Mouse (Mus musculus): ENCODE data around the gene Hnf1a.
"Not testable (repeated sequence)": the region's sequence is repeated elsewhere in the genome, so short reads cannot be mapped to it uniquely, and the experiment has no call there.

Gene Hnf1a

DNA sequence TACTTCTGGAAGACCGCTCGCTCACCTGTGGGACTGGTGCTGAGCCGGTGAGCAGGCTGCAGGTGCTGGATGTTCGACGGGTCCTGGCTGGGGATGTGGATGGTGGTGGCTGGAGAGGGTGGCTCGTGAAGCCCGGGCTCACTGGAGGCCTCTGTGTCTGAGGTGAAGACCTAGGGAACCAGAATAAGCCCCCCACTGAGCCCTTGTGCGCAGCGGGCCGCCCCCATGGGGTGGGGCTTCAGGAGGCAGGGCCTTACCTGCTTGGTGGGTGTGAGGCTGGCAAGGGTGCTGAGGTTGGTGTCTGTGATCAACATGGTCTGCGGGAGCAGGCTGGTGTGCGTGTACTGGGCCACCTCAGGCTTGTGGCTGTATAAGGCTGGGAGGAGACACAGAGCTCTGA, 20.2 kb downstream of the Hnf1a start:
- in situ Hi-C loops (cut with MboI; ENCODE audit: unreplicated experiment in 2 of 2), result loop anchor here in 1 of 2 experiments (25.0 kb wide), 1 partner anchor 512 kb away; the partner anchor contains the start of gene Pla2g1b

DNA sequence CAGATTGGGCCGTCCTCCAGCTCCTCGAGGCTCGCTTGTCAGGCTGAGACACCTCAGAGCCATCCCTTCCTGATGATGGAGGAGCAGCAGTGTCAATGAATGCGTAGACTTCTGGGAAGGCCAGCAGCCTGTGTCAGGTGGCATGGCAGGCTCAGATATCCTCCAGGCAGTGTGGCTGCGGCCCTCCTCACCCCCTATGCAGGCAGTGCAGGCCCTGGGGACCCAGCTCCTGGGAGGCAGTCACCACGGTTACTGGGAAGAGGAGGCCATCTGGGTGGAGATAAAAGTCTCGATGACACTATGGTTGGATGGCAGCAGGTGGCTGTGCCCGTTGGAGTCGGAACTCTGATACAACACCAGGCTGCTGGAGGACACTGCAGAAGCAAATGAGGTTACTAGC, 21.1 kb downstream of the Hnf1a start:
- in situ Hi-C loops (cut with MboI; ENCODE audit: unreplicated experiment in 2 of 2), result loop anchor here in 1 of 2 experiments (25.0 kb wide), 1 partner anchor 512 kb away; the partner anchor contains the start of gene Pla2g1b

DNA sequence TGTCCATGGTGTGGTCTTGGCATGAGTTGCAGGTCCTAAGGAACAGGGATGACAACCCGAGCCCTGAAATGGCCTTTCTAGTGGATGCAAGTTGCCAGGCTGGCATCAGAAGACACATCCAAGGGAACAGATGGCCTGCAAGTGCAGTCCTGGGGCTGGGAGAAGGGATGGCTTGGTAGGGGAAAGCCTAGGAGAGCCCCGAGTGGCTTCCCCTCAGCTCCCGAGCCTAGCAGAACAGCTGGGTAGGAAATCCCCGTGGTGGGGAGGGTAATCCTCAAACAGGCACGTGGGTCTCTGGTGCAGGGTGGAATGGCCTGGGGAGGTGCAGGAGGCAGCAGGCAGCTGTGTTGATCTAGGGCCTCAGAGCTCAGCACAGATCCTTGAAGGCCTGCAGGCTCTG, 21.6 kb downstream of the Hnf1a start:
- in situ Hi-C loops (cut with MboI; ENCODE audit: unreplicated experiment in 2 of 2), result no loop called here

DNA sequence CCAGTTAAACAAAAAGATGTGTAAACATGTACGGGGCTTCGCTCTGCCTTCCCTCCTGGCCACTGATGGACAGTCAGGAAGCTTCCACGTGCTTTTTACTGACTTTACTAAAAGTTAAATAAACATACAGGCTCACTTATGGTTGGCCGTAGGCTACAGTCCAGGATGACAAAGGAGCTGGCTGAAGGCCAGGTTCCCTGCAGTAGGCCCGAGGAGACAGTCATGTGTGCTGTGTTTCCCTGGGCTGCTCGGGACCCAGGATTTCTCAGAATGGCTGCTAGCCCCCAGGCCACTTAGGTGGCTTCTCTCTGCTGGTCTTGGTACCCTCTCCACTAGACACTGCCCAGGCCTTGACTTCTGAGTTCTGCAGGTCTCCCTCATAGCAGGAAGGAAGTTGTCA, 22.0 kb downstream of the Hnf1a start:
- in situ Hi-C loops (cut with MboI; ENCODE audit: unreplicated experiment in 2 of 2), result no loop called here

DNA sequence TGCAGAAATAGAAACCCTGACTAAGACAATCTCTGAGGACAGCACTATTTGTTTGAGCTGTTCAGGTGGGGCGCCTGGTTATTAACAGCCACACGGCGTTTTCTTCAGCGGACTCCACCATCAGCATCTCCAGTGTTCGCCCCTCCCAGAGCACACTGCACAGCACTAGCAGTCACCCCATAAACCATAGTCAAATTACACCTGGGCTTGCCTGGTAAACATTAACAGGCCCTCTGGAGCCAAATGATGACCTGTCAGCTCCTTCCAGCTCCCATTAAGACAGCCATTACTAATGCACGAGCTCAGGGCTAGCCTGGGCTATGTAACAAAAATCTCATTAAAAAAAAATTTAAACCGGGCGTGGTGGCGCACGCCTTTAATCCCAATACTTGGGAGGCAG, 25.8 kb downstream of the Hnf1a start:
- in situ Hi-C loops (cut with MboI; ENCODE audit: unreplicated experiment in 2 of 2), result no loop called here

DNA sequence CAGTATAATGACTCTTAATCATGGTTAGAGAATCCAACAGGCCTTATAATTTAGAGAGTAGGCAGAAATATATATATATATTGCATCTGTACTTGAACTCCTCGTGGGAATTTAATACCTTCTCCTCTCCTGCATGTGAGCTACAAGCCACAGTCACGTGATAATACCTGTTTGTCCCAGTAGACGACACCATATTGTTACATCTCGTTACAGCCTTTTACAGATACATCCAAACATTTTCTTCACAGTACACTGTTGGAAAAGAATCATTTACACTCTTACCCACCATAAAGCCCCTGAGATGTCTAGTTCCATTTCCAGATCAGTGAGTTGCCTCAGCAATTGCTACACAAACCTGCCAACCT, 28.1 kb downstream of the Hnf1a start:
- in situ Hi-C loops (cut with MboI; ENCODE audit: unreplicated experiment in 2 of 2), result no loop called here

DNA sequence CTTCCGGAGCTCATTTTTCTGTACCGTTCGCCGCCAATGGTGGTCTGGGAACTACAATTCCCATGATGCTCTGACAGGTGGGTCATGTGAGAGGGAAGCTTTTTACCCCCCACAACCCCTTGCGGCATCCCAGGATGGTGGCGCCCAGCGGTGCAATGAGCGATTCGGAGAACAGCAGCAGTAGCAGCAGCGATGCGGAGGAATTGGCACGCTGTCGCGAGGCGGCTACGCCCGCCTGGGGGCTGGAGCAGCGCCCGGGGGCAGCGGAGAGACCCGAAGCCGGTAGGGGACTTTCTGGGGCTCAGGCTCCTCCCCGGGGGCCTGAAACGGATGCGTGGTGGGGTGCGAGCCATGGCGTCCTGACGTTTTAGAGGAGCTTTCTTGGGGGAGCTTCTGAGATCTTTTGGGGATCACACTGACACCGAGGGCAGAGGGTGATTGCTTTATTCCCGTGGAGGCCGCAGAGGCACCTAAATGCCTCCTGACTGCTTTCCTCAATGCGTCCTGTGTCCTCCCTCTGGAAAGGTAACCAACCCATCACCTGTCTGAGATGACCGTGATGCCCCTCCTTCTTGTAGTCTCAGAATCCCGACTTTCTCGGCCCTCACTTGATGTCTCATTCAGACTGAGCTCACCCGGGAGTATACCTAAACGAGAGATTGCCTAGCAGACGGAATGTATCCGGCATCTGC, 28.7 kb downstream of the Hnf1a start, which contains the start of gene 2210016L21Rik:
Gene 2210016L21Rik, plus strand, starts transcription at position 85 of the 692 bp plus-strand sequence.
- in situ Hi-C loops (cut with MboI; ENCODE audit: unreplicated experiment in 2 of 2), result no loop called here

DNA sequence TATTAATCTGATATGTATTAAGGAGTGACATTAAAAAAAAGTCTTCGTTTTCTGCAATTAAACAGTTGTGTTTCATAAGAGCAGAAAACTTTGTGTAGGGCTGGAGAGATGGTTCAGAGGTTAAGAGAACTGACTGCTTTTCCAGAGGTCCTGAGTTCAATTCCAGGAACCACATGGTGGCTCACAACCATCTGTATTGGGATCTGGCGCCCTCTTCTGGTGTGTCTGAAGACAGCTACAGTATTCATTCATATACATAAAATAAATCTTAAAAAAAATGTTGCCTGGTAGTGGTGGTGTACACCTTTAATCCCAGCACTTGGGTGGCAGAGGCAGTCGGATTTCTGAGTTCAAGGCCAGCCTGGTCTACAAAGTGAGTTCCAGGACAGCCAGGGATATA, 29.8 kb downstream of the Hnf1a start:
- in situ Hi-C loops (cut with MboI; ENCODE audit: unreplicated experiment in 2 of 2), result not testable (repeated sequence)

DNA sequence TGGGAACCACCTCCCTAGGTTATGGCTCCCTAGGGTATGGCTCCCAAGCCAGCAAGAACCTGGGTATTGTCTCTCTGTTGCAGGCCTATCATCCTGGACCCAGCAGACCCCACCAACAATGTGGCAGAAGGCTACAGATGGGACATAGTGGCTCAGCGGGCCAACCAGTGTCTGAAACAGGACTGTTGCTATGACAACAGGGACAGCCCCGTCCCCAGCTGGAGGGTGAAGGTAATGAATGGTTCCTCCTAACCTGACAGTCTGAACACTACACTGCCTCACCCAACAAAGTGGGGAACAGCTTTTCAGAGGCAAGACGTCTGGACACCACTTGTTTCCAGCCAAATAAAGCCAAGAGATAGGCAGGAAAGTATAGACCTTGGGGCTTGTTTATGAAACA, 35.1 kb downstream of the Hnf1a start:
- in situ Hi-C loops (cut with MboI; ENCODE audit: unreplicated experiment in 2 of 2), result no loop called here

DNA sequence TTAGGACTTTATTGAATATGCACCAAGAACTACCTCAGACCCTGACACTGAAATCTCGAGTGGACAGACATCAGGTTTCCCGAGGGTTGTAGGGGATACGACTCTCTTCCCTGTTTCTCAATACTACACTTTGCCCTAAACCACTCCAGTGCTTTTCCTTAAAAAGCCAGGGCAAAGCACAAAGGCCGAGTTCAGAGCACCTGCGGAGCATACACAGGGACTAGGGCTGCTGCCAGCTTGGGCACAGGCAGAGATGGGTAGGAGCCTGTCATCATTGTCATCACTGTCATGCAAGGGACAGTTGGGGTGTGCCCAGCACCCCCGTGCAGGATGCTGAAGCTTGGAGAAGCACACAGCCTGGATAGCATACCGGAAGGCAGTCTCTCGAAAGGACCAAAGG, 37.7 kb downstream of the Hnf1a start:
- in situ Hi-C loops (cut with MboI; ENCODE audit: unreplicated experiment in 2 of 2), result no loop called here

DNA sequence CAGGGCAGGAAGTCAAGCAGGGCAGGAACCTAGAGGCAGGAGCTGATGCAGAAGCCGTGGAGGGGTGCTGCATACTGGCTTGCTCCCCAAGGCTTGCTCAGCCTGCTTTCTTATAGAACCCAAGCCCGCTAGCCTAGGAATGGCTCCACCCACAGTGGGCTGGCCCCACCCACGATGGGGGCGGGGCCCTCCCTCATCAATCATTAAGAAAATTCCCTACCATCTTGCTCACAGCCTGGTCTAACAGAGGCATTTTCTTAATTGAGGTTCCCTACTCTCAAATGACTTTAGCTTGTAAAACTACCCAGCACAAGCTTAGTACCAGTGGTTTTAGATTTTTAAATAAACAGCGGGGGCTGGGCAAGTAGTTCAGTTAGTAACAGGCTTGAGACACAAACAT, 39.3 kb downstream of the Hnf1a start:
- in situ Hi-C loops (cut with MboI; ENCODE audit: unreplicated experiment in 2 of 2), result no loop called here

DNA sequence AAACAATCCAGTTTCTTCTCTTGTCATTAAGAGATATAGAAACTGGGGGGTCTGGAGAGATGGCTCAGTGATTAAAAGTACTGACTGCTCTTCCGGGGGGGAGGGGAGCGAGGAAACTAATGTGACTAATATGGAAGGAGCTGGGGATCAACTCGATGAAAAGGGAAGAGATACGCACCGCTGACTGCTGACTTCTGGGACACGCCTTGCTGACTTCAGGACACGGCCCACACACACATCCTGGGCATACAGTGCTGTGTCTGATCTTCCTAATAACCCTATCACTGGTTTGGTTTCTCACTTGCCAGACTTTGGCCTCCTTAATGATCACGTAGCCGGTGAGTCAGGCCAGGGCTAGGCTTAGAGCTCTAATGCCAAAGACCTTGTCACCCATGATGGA, 44.1 kb downstream of the Hnf1a start:
- in situ Hi-C loops (cut with MboI; ENCODE audit: unreplicated experiment in 2 of 2), result no loop called here

DNA sequence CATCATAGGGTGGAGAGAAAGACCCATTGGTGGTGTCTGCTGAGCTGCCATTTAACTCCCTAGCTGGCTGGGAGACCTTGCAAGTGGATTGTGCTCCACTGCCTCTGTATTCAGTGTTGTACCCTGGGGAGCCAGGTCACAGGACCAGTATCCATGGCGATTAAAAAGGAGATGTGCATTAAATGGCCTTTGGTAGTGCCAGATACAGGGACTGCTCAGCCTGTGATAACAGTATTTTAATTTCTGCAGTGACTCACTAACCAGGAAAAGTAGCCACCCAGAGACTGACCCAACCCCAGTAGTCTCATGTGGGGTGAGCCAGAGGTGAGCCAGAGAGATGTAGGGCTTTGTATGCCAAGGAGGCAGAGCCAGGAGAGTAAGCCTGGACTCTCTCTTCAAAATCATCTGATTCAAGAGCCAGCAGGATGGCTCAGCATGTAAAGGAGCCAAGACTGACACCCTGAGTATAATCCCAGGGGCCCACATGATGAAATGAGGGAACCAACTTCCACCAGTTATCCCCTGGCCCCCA, 44.7 kb downstream of the Hnf1a start:
- in situ Hi-C loops (cut with MboI; ENCODE audit: unreplicated experiment in 2 of 2), result no loop called here

DNA sequence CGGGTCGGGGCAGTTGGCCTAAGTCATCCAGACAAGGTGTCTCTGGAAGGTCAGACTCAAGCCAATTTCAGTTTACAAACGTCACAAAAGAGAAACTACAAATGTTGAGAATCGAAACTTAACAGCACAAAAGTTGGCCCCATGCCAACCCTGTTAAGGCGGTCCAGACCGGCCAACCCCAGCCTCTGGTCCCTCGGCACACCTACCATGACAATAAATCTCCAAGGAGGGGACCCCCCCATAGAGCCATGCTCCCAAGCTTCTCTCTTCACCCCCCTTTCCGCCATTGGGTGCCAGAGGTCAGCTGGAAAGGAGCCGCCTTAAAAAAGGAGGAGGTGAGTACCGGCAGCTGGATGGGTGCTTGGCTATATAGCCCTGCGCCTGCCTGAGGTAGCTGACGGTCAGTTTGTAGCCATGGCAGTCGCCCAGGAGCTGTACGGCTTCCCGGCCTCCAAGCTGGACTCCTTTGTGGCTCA, 47.9 kb downstream of the Hnf1a start, which contains the start of gene Oasl1:
Gene Oasl1, plus strand, starts transcription at position 243 of the 476 bp plus-strand sequence.
- in situ Hi-C loops (cut with MboI; ENCODE audit: unreplicated experiment in 2 of 2), result no loop called here

DNA sequence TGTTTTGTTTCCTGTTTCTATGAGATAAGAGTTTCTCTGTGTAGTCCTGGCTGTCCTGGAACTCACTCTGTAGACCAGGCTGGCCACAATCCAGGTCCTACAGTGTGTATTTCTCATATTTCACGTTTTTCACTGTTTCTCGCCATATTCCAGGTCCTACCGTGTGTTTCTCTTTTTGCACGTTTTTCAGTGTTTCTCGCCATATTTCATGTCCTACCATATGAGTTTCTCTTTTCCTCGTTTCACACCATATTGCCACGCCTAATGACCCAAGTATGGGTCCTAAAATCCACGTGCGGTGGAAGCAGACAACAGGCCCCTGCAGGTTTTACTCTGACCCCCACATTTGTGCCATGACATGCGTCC, 48.5 kb downstream of the Hnf1a start:
- in situ Hi-C loops (cut with MboI; ENCODE audit: unreplicated experiment in 2 of 2), result no loop called here

DNA sequence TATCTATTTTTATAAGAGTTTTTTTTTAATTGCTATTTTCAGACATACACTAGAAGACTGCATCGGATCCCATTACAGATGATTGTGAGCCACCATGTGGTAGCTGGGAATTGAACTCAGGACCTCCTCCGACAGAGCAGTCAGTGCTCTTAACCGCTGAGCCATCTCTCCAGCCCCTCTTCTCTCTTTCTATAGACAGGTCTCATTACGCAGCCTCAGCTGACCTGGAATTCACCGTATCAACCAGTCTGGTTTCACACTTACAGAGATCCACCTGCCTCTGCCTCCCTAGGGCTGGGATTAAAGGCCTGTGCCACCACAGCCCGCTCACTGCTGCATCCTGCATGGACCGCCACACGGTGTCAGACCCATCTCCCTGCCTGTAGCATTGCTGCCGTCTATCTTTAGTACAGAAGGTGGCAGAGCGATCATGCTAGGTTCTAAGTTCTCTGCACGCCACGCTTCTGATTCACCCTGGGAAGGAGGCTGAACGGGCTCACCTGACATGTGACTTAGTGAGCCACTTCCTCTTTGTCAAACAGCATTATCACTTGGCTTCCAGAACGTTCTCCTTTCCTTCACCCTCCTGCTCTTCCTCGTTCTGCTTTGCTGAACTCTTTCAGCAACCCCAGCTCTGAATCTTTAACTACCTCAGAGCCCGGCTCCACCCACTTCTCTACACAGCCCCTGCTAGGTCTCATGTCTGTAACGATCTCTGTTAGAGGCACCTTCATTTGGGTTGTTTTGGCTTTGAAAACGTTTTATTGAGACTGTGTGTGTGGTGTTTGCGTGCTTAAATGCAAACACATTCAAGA, 49.1 kb downstream of the Hnf1a start:
- in situ Hi-C loops (cut with MboI; ENCODE audit: unreplicated experiment in 2 of 2), result no loop called here

DNA sequence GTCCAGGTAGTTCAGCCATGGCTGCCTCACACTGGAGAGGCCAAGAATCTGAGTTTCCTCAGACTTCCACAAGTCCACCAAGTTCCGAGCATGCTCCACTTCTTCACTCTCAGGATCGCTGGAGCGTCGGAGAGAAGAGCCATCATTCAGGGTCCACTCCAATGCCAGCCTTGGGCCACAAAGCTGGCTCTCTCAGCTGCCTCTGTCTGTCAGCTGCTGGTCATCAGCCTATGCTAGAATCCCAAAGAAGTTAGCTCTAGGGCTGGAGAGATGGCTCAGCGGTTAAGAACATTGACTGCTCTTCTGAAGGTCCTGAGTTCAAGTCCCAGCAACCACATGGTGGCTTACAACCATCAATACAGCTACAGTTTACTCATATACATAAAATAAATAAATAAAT, 53.5 kb downstream of the Hnf1a start:
- in situ Hi-C loops (cut with MboI; ENCODE audit: unreplicated experiment in 2 of 2), result not testable (repeated sequence)

DNA sequence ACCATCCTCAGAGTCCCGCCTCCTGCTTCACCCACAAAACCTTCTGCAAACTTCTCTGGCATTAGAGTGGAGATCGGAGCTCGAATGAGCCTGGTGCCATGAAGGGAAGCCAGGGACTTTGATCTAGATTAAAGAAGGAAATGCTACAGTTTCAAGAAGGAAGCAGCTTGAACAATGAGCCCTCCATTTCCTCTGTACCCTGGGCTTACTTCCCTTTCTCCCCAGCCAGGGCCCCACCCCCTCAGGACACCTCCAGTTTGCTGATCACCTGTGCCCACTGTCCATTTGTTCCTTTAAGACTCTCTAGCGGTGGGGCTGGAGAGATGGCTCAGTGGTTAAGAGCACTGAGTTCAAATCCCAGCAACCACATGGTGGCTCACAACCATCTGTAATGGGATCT, 54.1 kb downstream of the Hnf1a start:
- in situ Hi-C loops (cut with MboI; ENCODE audit: unreplicated experiment in 2 of 2), result no loop called here

DNA sequence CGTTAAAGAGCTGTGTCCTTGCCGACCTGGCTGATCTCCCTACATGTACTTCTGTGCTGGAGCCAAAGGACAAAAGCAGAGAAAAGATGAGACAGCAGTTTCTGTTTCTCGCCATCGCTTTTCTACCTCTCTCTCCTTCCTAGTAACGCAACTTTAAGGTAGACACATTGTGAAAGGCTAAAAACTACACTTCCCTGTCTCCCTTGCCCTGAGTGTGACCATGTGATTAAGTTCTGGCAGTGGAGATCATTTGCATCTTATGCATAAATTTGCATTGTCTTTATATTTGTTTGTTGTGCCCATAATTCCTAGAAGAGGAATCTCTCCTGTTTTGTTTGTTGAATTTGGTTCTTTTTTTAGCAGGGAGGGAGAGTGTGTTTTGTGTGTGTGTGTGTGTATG, 55.0 kb downstream of the Hnf1a start:
- in situ Hi-C loops (cut with MboI; ENCODE audit: unreplicated experiment in 2 of 2), result no loop called here

DNA sequence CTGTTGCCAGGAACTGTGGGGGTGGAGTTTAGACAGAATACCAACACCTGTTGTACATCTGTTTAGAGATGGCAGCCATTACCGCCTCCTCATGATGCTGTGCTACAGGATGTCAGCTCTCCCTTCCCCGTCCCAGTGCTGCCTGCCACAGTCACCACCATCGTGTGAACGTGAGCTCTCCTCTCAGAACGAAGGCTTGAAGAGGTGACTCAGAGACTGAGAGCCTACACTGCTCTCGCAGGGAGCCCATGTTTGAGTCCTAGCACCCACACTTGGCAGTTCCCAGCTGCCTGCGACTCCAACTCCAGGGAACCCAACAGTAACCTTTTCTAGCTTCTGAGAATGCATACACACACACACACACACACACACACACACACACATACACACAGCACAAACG, 56.0 kb downstream of the Hnf1a start:
- in situ Hi-C loops (cut with MboI; ENCODE audit: unreplicated experiment in 2 of 2), result loop anchor here in 1 of 2 experiments (5.0 kb wide), 1 partner anchor 208 kb away; the partner anchor contains the start of gene Tchp

DNA sequence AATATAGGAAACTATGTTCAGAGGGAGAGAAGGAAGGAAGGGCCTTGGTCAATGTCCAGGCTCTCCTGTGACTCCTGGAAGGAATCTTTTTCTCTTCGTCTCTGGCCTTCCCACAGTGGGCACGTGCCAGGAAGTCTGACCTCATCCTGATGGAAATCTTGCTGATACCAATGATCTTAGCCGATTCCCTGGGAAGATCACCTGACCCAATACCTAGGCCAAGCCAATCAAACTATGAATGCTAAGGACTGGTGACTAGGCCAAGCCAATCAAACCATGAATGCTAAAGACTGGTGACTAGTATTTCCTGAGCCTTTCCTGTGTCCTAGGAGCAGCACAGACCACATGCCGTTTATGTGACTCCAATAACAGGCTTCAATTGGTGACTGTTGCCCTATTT, 57.2 kb downstream of the Hnf1a start:
- in situ Hi-C loops (cut with MboI; ENCODE audit: unreplicated experiment in 2 of 2), result loop anchor here in 1 of 2 experiments (5.0 kb wide), 1 partner anchor 206 kb away; the partner anchor contains the start of gene Tchp

All from v-Abl transformed pro-B cells (cell line).